Mouse (Mus musculus) neural tube, embryonic 15.5 days (tissue): ENCODE data around the gene Pop7. TPM values are rescaled to one million over a fixed set of nuclear protein-coding genes. Genes with fewer than 3 reads are reported as not detected.
A peak's percentile ranks its signal among the peaks of the same experiment; 100 is the strongest.

Source experiments
- ATAC-seq: fragments of 200-750 bp; cut with Nextera tagmentation; 2 replicates; pipeline ENCODE4 v1.8.0; 2017; ENCODE audit warnings: mild to moderate bottlenecking, moderate TSS enrichment, moderate library complexity; ENCODE audit not compliant: low FRiP score
- H3K27ac ChIP-seq: fragments of 300-500 bp; sonication (generic); replicated peaks from 2 replicates; pipeline ENCODE4 v1.5.1; 2015; ENCODE audit warnings: mild to moderate bottlenecking, inconsistent platforms
- H3K27me3 ChIP-seq: fragments of 300-500 bp; sonication (generic); replicated peaks from 2 replicates; pipeline ENCODE4 v1.6.1; 2015; ENCODE audit warnings: inconsistent platforms
- H3K36me3 ChIP-seq: fragments of 300-500 bp; sonication (generic); 2 replicates; pipeline ENCODE4 v1.6.1; 2015; ENCODE audit warnings: inconsistent platforms
- H3K4me1 ChIP-seq: fragments of 300-500 bp; sonication (generic); 2 replicates; pipeline ENCODE4 v1.6.1; 2015; ENCODE audit warnings: inconsistent platforms
- H3K4me2 ChIP-seq: fragments of 300-500 bp; sonication (generic); 2 replicates; pipeline ENCODE4 v1.6.1; 2015; ENCODE audit warnings: inconsistent platforms, mild to moderate bottlenecking, moderate library complexity
- H3K4me3 ChIP-seq: fragments of 300-500 bp; sonication (generic); replicated peaks from 2 replicates; pipeline ENCODE4 v1.5.1; 2015; ENCODE audit warnings: mild to moderate bottlenecking, inconsistent platforms
- H3K9ac ChIP-seq: fragments of 300-500 bp; sonication (generic); replicated peaks from 2 replicates; pipeline ENCODE4 v1.6.1; 2015; ENCODE audit warnings: mild to moderate bottlenecking, inconsistent platforms
- H3K9me3 ChIP-seq: fragments of 300-500 bp; sonication (generic); replicated peaks from 2 replicates; pipeline ENCODE4 v1.6.1; 2016; ENCODE audit warnings: inconsistent platforms
- WGBS: fragments of 180-500 bp; shearing (Covaris S2); methylation state at CpG from one replicate; pipeline ENCODE4 v1.1.7; 2015; ENCODE audit warnings: mixed read lengths; 5-methylcytosine and 5-hydroxymethylcytosine counted together
- polyA plus RNA-seq: library from polyadenylated mRNA; unstranded; fragments of >200 nt; fragmentation: Nextera tagmentation; extraction: Ambion mirVana; gene quantifications from 2 replicates; pipeline ENCODE4 v1.2.1, GENCODE M21; 2015

Gene Pop7
- polyA plus RNA-seq, 1 experiment from 2014 or later = 81.6 TPM

DNA sequence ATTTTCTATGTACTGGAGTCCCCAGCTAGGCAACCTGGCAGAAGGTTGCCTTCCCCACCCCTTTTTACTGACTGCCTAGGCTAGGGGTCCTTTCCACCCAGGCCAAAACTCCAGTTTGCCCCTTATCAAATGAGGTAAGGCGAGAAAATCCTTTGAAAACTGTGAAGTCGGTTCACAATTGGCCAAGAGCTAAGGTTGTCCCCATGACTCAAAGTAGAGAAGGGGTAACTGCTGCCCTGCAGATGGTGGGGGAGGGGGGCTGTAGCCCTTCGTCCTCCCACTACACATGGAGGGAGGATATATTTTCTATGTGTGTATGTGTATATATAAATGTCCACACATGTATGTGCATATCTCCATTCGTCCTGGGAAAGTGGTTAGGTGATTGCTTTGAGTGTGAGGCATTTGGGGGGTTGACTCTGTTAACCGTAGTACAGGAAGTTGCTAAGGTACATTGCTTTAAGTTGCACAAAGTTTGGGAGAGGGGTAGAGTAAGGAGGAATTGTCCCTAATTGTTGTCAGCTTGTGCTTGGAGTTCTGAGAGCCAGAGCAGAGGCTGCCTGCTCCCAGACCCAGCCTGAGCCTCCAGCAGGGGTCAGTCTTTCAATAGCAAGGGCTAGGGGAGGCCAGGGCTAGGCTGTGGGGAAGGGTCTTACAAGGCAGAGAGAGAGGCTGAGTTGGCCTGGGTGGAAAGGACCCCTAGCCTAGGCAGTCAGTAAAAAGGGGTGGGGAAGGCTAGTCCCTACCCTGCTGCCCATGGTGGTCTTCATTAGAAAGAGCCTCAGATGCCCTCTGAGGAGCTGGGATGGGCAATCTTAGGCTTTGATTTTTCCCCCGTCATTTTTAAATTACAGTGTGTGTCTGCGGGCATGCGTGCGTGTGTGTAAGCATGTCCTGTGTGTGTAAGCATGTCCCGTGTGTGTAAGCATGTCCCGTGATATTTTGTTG lies 10.8 kb upstream of the Pop7 start:
- peaks cover under 1% of the 10 kb centered on the region for H3K36me3 ChIP-seq
- H3K4me1 ChIP-seq = peaks cover 55% of the 10 kb centered on the region
- peak; percentile 49; the same call in 1 of the 2 replicates for ATAC-seq
- H3K4me2 ChIP-seq = peak overlapping the region; percentile 77
- H3K4me3 ChIP-seq = peak overlapping the region; percentile 84; the same call in 1 of the 2 replicates
- H3K9me3 ChIP-seq = no peaks in the 10 kb centered on the region
- H3K27ac ChIP-seq = 0 out of 2 replicates have a peak overlapping the region, but pooled peaks have one; percentile 9
- peak overlapping the region; percentile 99 for H3K9ac ChIP-seq
- 82% methylated on average over 11 of the region's 11 CpGs for WGBS
- H3K27me3 ChIP-seq = no peaks in the 10 kb centered on the region

DNA sequence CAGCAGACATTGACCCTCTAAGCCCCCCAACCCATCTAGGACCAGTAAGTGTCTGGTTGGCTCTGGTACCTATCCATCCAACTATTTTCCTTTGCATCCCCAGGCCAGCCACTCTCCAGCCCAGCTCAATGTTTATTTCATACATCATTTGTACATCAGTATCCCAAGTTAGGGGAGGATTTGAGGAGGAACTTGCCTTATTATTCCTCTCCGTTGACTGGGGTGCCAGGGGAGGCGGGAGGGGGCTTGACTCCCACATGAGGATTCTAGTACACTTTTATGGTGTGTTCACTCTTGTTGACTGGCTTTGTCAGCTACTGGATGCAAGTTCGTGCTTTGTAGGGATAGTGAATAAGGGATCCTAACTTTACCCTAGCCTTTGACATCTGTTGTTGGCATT lies 9.4 kb upstream of the Pop7 start:
- no peaks in the 10 kb centered on the region for H3K27me3 ChIP-seq
- peak overlapping the region; percentile 99 for H3K9ac ChIP-seq
- H3K4me3 ChIP-seq = peak overlapping the region; percentile 84
- no peak for ATAC-seq
- H3K9me3 ChIP-seq = no peaks in the 10 kb centered on the region
- 50% methylated on average over 3 of the region's 3 CpGs for WGBS
- H3K4me2 ChIP-seq = peak overlapping the region; percentile 77
- H3K4me1 ChIP-seq = peaks cover 55% of the 10 kb centered on the region
- H3K36me3 ChIP-seq = no peaks in the 10 kb centered on the region
- H3K27ac ChIP-seq = 0 out of 2 replicates have a peak overlapping the region, but pooled peaks have one; percentile 0

- no peaks in the 10 kb centered on the region for H3K27me3 ChIP-seq
- H3K36me3 ChIP-seq = no peaks in the 10 kb centered on the region
- H3K4me1 ChIP-seq = peaks cover 50% of the 10 kb centered on the region
- peak overlapping the region; percentile 84 for H3K4me3 ChIP-seq
- peak overlapping the region; percentile 99 for H3K9ac ChIP-seq
- peak overlapping the region; percentile 77 for H3K4me2 ChIP-seq
- no peaks in the 10 kb centered on the region for H3K9me3 ChIP-seq
- WGBS = under 1% methylated on average over 40 of the region's 83 CpGs
- H3K27ac ChIP-seq = peak overlapping the region; percentile 88
- ATAC-seq = peak; percentile 28; the same call in 1 of the 2 replicates
Measured at GRCm38 (mm10) chr5:137510573-137511390, 8.5 kb upstream of the Pop7 start.

DNA sequence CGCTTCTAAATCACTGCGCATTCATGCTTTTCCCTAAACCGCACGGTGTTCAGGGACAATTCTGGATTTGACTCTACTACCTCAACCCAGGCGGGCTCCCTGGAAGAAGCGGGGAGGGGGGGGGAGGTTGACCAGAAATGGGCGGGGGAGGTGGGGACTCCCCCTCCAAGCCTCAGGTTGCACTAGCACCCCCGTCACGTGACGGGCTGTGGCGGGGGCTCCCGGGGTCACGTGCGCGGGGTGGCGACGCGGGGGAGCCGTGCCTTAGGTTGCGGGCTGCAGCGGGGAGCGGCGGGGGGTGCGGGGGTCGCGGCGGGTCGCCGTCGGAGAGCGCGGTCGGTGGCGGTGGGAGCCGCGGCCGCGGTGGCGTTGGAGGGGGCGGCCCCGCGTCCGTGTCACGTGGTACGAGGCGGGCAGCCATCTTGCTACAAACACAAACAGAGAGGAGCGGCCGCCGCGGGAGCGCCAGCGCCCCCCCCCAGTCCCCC lies 7.7 kb upstream of the Pop7 start:
- H3K9ac ChIP-seq = peak overlapping the region; percentile 99
- H3K27me3 ChIP-seq = no peaks in the 10 kb centered on the region
- peak overlapping the region; percentile 84 for H3K4me3 ChIP-seq
- H3K4me1 ChIP-seq = peaks cover 43% of the 10 kb centered on the region
- no peaks in the 10 kb centered on the region for H3K9me3 ChIP-seq
- H3K27ac ChIP-seq = peak overlapping the region; percentile 88
- peak overlapping the region; percentile 77 for H3K4me2 ChIP-seq
- 3% methylated on average over 28 of the region's 52 CpGs for WGBS
- ATAC-seq = peak; percentile 72
- no peaks in the 10 kb centered on the region for H3K36me3 ChIP-seq

DNA sequence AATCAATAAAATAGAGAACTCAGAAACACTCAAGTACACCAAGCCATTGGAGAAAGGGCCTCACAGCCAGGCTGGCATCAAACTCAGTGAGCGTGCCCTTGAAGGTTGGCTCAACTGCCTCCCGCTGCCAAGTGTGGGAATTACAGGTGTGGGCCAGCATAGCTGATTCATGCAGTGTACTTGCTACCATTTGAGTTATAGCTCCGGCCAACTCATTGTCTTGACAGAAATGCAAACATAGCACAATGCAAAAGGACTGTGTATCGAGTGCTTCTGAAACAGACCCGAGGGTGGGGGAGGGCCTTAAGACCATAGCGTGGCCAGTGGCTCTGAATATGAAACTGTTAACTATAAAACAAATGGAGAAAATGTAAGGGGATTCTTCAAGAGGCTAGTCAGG lies 1.7 kb upstream of the Pop7 start:
- H3K27ac ChIP-seq = no peak overlapping the region
- H3K36me3 ChIP-seq = no peaks in the 10 kb centered on the region
- H3K27me3 ChIP-seq = no peaks in the 10 kb centered on the region
- H3K4me2 ChIP-seq = no peak overlapping the region
- no peak for ATAC-seq
- H3K4me1 ChIP-seq = peaks cover 19% of the 10 kb centered on the region
- H3K9ac ChIP-seq = no peak overlapping the region
- H3K9me3 ChIP-seq = no peaks in the 10 kb centered on the region
- WGBS = 86% methylated on average over 6 of the region's 6 CpGs
- no peak overlapping the region for H3K4me3 ChIP-seq

DNA sequence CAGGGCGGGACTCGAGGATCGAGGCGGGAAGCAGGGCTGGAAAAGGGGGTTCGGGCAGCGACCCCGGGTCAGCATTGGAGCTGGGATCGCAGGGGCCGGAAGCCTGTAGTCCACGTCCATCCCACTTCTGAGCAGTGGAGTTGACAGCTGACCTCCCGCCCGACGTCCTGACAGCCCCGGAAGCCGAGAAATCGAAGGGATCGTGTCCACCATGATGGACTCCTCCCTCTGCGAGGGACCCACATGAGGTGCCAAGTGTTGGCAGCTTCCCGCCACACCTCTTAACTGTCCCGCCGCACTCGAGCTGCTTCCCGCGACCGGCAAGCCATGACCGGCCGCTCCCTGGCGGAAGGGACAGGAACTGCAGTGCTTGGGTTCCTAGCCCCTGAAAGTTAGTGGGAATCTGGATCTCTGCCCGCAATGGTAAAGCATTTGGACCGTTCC lies 371 bp upstream of the Pop7 start:
- peak overlapping the region; percentile 84 for H3K4me2 ChIP-seq
- no peaks in the 10 kb centered on the region for H3K9me3 ChIP-seq
- no peaks in the 10 kb centered on the region for H3K27me3 ChIP-seq
- H3K36me3 ChIP-seq = no peaks in the 10 kb centered on the region
- H3K9ac ChIP-seq = peak overlapping the region; percentile 64
- peak overlapping the region; percentile 99 for H3K27ac ChIP-seq
- H3K4me3 ChIP-seq = peak overlapping the region; percentile 64
- ATAC-seq = peak; percentile 82
- under 1% methylated on average over 29 of the region's 30 CpGs for WGBS
- peaks cover 19% of the 10 kb centered on the region for H3K4me1 ChIP-seq

DNA sequence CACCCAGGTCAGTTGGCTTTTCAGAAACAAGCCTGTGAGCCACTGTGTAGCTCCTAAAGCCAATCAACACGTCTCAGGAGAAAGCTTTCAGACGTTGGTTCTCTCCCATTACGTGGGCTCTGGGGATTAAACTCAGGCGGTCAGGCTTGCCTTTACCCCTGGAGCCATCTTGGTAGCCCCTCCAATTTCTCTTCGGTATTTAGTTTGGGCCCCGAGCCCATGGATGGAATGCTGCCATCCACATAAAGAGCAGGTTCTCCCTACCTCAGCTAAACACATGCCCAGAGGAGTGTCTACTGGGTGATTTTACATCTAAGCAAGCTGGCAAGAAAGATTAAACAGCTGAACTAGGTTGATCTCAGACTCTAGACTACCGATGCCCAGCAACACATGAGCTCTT lies 2.1 kb downstream of the Pop7 start:
- Histone ChIP-seq H3K4me2 (no peak overlapping the region), H3K36me3 (no peaks in the 10 kb centered on the region), H3K9me3 (no peaks in the 10 kb centered on the region), H3K27ac (no peak overlapping the region), H3K4me3 (no peak overlapping the region), H3K4me1 (peaks cover 19% of the 10 kb centered on the region), H3K9ac (no peak overlapping the region), H3K27me3 (no peaks in the 10 kb centered on the region)
- no peak for ATAC-seq
- WGBS = 90% methylated on average over 7 of the region's 7 CpGs

- no peak for ATAC-seq
- Histone ChIP-seq H3K4me2 (no peak overlapping the region), H3K9ac (no peak overlapping the region), H3K27ac (no peak overlapping the region), H3K9me3 (no peaks in the 10 kb centered on the region), H3K4me1 (peaks cover 6% of the 10 kb centered on the region), H3K4me3 (no peak overlapping the region), H3K27me3 (no peaks in the 10 kb centered on the region), H3K36me3 (no peaks in the 10 kb centered on the region)
- WGBS = 82% methylated on average over 13 of the region's 13 CpGs
Measured at GRCm38 (mm10) chr5:137493831-137494230, 8.5 kb downstream of the Pop7 start.

DNA sequence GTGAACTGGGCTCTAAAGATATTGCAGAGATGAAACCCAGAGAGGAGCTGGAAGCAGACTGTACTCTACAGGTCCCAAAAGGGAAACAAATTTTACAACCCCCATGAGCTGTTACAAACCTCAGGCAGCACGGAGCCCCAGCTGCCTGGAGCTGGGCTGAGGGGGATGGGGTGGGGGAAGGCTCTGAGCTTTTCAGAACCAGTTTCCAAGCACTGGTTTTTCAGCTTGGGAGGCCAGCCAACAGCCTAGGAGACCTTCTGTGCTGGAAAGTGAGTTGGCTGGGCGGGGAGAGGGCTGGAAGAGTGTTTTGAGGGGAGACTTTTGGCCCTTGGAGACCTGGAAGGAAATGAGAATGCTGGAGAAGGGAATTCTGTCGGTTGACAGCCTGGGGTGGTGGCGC lies 10.8 kb downstream of the Pop7 start:
- Histone ChIP-seq H3K9ac (no peak overlapping the region), H3K4me2 (no peak overlapping the region), H3K4me1 (peaks cover 6% of the 10 kb centered on the region), H3K36me3 (no peaks in the 10 kb centered on the region), H3K4me3 (no peak overlapping the region), H3K9me3 (no peaks in the 10 kb centered on the region), H3K27ac (no peak overlapping the region), H3K27me3 (no peaks in the 10 kb centered on the region)
- no peak for ATAC-seq
- WGBS = 52% methylated on average over 4 of the region's 4 CpGs

GRCm38 (mm10) chr5:137487616-137488015 lies 14.7 kb downstream of the Pop7 start:
- 89% methylated on average over 7 of the region's 7 CpGs for WGBS
- peaks cover 19% of the 10 kb centered on the region for H3K27me3 ChIP-seq
- no peak overlapping the region for H3K27ac ChIP-seq
- H3K4me3 ChIP-seq = no peak overlapping the region
- peaks cover 17% of the 10 kb centered on the region for H3K4me1 ChIP-seq
- no peak overlapping the region for H3K4me2 ChIP-seq
- H3K36me3 ChIP-seq = no peaks in the 10 kb centered on the region
- no peak overlapping the region for H3K9ac ChIP-seq
- ATAC-seq = no peak
- no peaks in the 10 kb centered on the region for H3K9me3 ChIP-seq

DNA sequence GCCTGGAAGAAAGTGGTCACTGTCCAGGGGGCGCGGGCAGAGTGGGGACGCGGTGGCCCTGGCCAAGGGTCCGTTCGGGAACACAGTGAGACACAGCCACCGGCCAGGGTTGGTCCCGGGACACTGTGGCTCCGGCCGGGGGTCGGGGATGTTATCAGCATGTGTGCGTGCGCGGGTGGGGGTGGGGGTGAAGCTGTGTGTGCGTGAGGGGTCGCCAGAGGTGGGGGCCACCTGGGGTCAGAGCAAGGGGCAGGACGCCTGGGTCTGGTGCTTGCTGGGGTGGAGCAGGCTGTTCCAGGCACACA lies 16.5 kb downstream of the Pop7 start:
- ATAC-seq = no peak
- H3K9ac ChIP-seq = peak overlapping the region; percentile 26; the same call in 1 of the 2 replicates
- no peaks in the 10 kb centered on the region for H3K36me3 ChIP-seq
- H3K4me2 ChIP-seq = peak overlapping the region; percentile 50
- no peak overlapping the region for H3K27ac ChIP-seq
- 2% methylated on average over 17 of the region's 17 CpGs for WGBS
- peaks cover 19% of the 10 kb centered on the region for H3K27me3 ChIP-seq
- H3K4me3 ChIP-seq = peak overlapping the region; percentile 21
- peaks cover 11% of the 10 kb centered on the region for H3K4me1 ChIP-seq
- H3K9me3 ChIP-seq = no peaks in the 10 kb centered on the region
